Mouse (Mus musculus) lung, postnatal 0 days (tissue): ENCODE measurements around the gene Prep. TPM values are rescaled to one million over a fixed set of nuclear protein-coding genes. Genes with fewer than 3 reads are reported as not detected.

Source experiments
- ATAC-seq: fragments of 200-750 bp; cut with Nextera tagmentation; 2 replicates; pipeline ENCODE4 v1.8.0; 2017; ENCODE audit warnings: moderate library complexity
- DNase-seq: peaks from one replicate; pipeline ENCODE4 v3.0.0-alpha.2; 2016; ENCODE audit warnings: low spot score
- H3K27ac ChIP-seq: fragments of 300-500 bp; sonication (generic); 2 replicates; pipeline ENCODE4 v1.5.1; 2014; ENCODE audit warnings: antibody characterized with exemption, mild to moderate bottlenecking, low read length, mixed read lengths
- H3K27me3 ChIP-seq: fragments of 300-500 bp; sonication (generic); replicated peaks from 2 replicates; pipeline ENCODE4 v1.6.1; 2014; ENCODE audit warnings: low read length, mixed read lengths; ENCODE audit not compliant: insufficient read depth
- H3K36me3 ChIP-seq: fragments of 300-500 bp; sonication (generic); 2 replicates; pipeline ENCODE4 v1.6.1; 2014; ENCODE audit warnings: low read length, mixed read lengths; ENCODE audit not compliant: insufficient read depth
- H3K4me1 ChIP-seq: fragments of 300-500 bp; sonication (generic); 2 replicates; pipeline ENCODE4 v1.6.1; 2014; ENCODE audit warnings: antibody characterized with exemption, low read depth, low read length, mixed read lengths; ENCODE audit not compliant: insufficient read depth
- H3K4me2 ChIP-seq: fragments of 300-500 bp; sonication (generic); replicated peaks from 2 replicates; pipeline ENCODE4 v1.6.1; 2014; ENCODE audit warnings: low read depth, mild to moderate bottlenecking, low read length, moderate library complexity, mixed read lengths
- H3K4me3 ChIP-seq: fragments of 300-500 bp; sonication (generic); 2 replicates; pipeline ENCODE4 v1.5.1; 2014; ENCODE audit warnings: low read depth, low read length
- H3K9ac ChIP-seq: fragments of 300-500 bp; sonication (generic); replicated peaks from 2 replicates; pipeline ENCODE4 v1.6.1; 2014; ENCODE audit warnings: low read depth, mild to moderate bottlenecking
- H3K9me3 ChIP-seq: fragments of 300-500 bp; sonication (generic); 2 replicates; pipeline ENCODE4 v1.6.1; 2016; ENCODE audit warnings: low read length, mixed read lengths
- CTCF ChIP-seq: IDR thresholded peaks from 2 replicates; pipeline ENCODE4 v1.5.1; 2016; ENCODE audit warnings: antibody characterized with exemption, mild to moderate bottlenecking
- EP300 ChIP-seq: IDR thresholded peaks from 2 replicates; pipeline ENCODE4 v1.6.1; 2016; ENCODE audit warnings: antibody characterized with exemption, mild to moderate bottlenecking, control low read depth
- WGBS: fragments of 180-500 bp; shearing (Covaris S2); extraction: QIAGEN DNeasy Blood & Tissue Kit; methylation state at CpG from one replicate; pipeline ENCODE4 v1.1.7; 2014; 5-methylcytosine and 5-hydroxymethylcytosine counted together
- polyA plus RNA-seq: library from polyadenylated mRNA; unstranded; fragments of >200 nt; fragmentation: Nextera tagmentation; extraction: Ambion mirVana; gene quantifications from 2 replicates; pipeline ENCODE4 v1.2.1, GENCODE M21; 2015

The Prep gene
- polyA plus RNA-seq, 1 experiment from 2014 or later: 20.1 TPM

GRCm38 (mm10) chr10:45106541-45106940 lies 39.5 kb downstream of the Prep start:
- Histone ChIP-seq H3K27me3 (no peaks in the 10 kb centered on the region), H3K36me3 (peaks cover 13% of the 10 kb centered on the region; the same call in 1 of the 2 replicates), H3K9ac (no peak overlapping the region), H3K27ac (no peak overlapping the region), H3K4me2 (no peak overlapping the region), H3K4me3 (no peak overlapping the region), H3K9me3 (no peaks in the 10 kb centered on the region), H3K4me1 (no peaks in the 10 kb centered on the region)
- TF ChIP-seq EP300 (no peak), CTCF (no peak)
- WGBS: 94% methylated on average over 4 of the region's 4 CpGs
- no peak for ATAC-seq
- no peak for DNase-seq

GRCm38 (mm10) chr10:45107313-45107712 lies 40.3 kb downstream of the Prep start:
- Histone ChIP-seq H3K4me2 (no peak overlapping the region), H3K27ac (no peak overlapping the region), H3K36me3 (peaks cover 13% of the 10 kb centered on the region), H3K9ac (no peak overlapping the region), H3K27me3 (no peaks in the 10 kb centered on the region), H3K4me1 (no peaks in the 10 kb centered on the region), H3K9me3 (no peaks in the 10 kb centered on the region), H3K4me3 (no peak overlapping the region)
- TF ChIP-seq EP300: no peak
- ATAC-seq (no peak), DNase-seq (no peak)
- WGBS: 90% methylated on average over 2 of the region's 2 CpGs

GRCm38 (mm10) chr10:45109041-45109440 lies 42.0 kb downstream of the Prep start:
- no peaks in the 10 kb centered on the region for H3K9me3 ChIP-seq
- no peaks in the 10 kb centered on the region for H3K4me1 ChIP-seq
- no peak for DNase-seq
- no peak for TF ChIP-seq CTCF
- no peak for TF ChIP-seq EP300
- H3K4me2 ChIP-seq: no peak overlapping the region
- no peak overlapping the region for H3K4me3 ChIP-seq
- WGBS: 94% methylated on average over 8 of the region's 8 CpGs
- no peak for ATAC-seq
- H3K27me3 ChIP-seq: no peaks in the 10 kb centered on the region
- peaks cover 13% of the 10 kb centered on the region for H3K36me3 ChIP-seq
- no peak overlapping the region for H3K27ac ChIP-seq
- no peak overlapping the region for H3K9ac ChIP-seq

GRCm38 (mm10) chr10:45109974-45110373 lies 43.0 kb downstream of the Prep start:
- no peaks in the 10 kb centered on the region for H3K9me3 ChIP-seq
- H3K36me3 ChIP-seq: peaks cover 13% of the 10 kb centered on the region
- no peak for TF ChIP-seq CTCF
- no peak for TF ChIP-seq EP300
- H3K4me3 ChIP-seq: no peak overlapping the region
- H3K4me1 ChIP-seq: no peaks in the 10 kb centered on the region
- no peaks in the 10 kb centered on the region for H3K27me3 ChIP-seq
- 86% methylated on average over 6 of the region's 6 CpGs for WGBS
- no peak overlapping the region for H3K27ac ChIP-seq
- no peak overlapping the region for H3K4me2 ChIP-seq
- no peak for DNase-seq
- no peak overlapping the region for H3K9ac ChIP-seq
- ATAC-seq: no peak

- no peak overlapping the region for H3K4me2 ChIP-seq
- H3K27ac ChIP-seq: no peak overlapping the region
- H3K36me3 ChIP-seq: peaks cover 26% of the 10 kb centered on the region
- no peak for DNase-seq
- TF ChIP-seq EP300 (no peak), CTCF (no peak)
- no peak for ATAC-seq
- H3K27me3 ChIP-seq: no peaks in the 10 kb centered on the region
- WGBS: 77% methylated on average over 11 of the region's 11 CpGs
- H3K9me3 ChIP-seq: no peaks in the 10 kb centered on the region
- H3K9ac ChIP-seq: no peak overlapping the region
- H3K4me1 ChIP-seq: no peaks in the 10 kb centered on the region
- H3K4me3 ChIP-seq: no peak overlapping the region
These were observed 45.9 kb downstream of the Prep start for GRCm38 (mm10) chr10:45112927-45113326.

- no peak overlapping the region for H3K27ac ChIP-seq
- no peak for ATAC-seq
- no peak for DNase-seq
- H3K36me3 ChIP-seq: peaks cover 13% of the 10 kb centered on the region; the same call in 1 of the 2 replicates
- peak; percentile 65 for TF ChIP-seq CTCF
- no peak for TF ChIP-seq EP300
- no peaks in the 10 kb centered on the region for H3K9me3 ChIP-seq
- WGBS: 93% methylated on average over 4 of the region's 4 CpGs
- H3K4me1 ChIP-seq: no peaks in the 10 kb centered on the region
- H3K27me3 ChIP-seq: no peaks in the 10 kb centered on the region
- H3K4me3 ChIP-seq: no peak overlapping the region
- H3K4me2 ChIP-seq: no peak overlapping the region
- no peak overlapping the region for H3K9ac ChIP-seq
These were observed 47.5 kb downstream of the Prep start for GRCm38 (mm10) chr10:45114462-45114861.

- Histone ChIP-seq H3K4me1 (no peaks in the 10 kb centered on the region), H3K27ac (no peak overlapping the region), H3K36me3 (peaks cover 27% of the 10 kb centered on the region), H3K27me3 (no peaks in the 10 kb centered on the region), H3K4me3 (no peak overlapping the region), H3K4me2 (no peak overlapping the region), H3K9me3 (no peaks in the 10 kb centered on the region), H3K9ac (no peak overlapping the region)
- no peak for ATAC-seq
- no peak for TF ChIP-seq EP300
- TF ChIP-seq CTCF: no peak
- 95% methylated on average over 5 of the region's 5 CpGs for WGBS
- DNase-seq: no peak
These were observed 49.8 kb downstream of the Prep start for GRCm38 (mm10) chr10:45116832-45117231.
